Mouse (Mus musculus) MEL (cell line): ENCODE measurements around the gene Prex1. TPM values are rescaled to one million over a fixed set of nuclear protein-coding genes. Genes with fewer than 3 reads are reported as not detected.

ENCODE experiments used
- DNase-seq: peaks from one replicate; pipeline ENCODE4 v3.0.0; 2011; ENCODE audit warnings: low read depth, low spot score
- H3K27ac ChIP-seq: 2 replicates; pipeline ENCODE4 v1.5.1; 2012; ENCODE audit warnings: low read depth, mild to moderate bottlenecking, control low read depth, low read length, moderate library complexity; ENCODE audit not compliant: control insufficient read depth
- H3K27me3 ChIP-seq, 2 experiments: fragments of 150-350 bp in 1 of 2; sonication (generic) in 1 of 2; 2 replicates each; pipeline ENCODE4 v1.6.1; 2012; ENCODE audit warnings: low read length in 2 of 2, mild to moderate bottlenecking in 2 of 2, improper control_type of control experiment in 1 of 2, moderate library complexity in 1 of 2; ENCODE audit not compliant: insufficient read depth in 2 of 2, control insufficient read depth in 1 of 2
- H3K36me3 ChIP-seq, 2 experiments: 2 replicates each; pipeline ENCODE4 v1.6.1; 2012 to 2014; ENCODE audit warnings: low read length in 2 of 2, improper control_type of control experiment in 1 of 2, inconsistent platforms in 1 of 2, mild to moderate bottlenecking in 1 of 2; ENCODE audit not compliant: insufficient read depth in 2 of 2, control insufficient read depth in 1 of 2
- H3K4me1 ChIP-seq, 2 experiments: fragments of 150-350 bp in 1 of 2; sonication (generic) in 1 of 2; 2 replicates each; pipeline ENCODE4 v1.6.1; 2012; ENCODE audit warnings: low read length in 2 of 2, improper control_type of control experiment in 1 of 2, mild to moderate bottlenecking in 1 of 2; ENCODE audit not compliant: insufficient read depth in 2 of 2, control insufficient read depth in 1 of 2
- H3K4me3 ChIP-seq, 2 experiments: fragments of 150-350 bp in 1 of 2; sonication (generic) in 1 of 2; 2 replicates each; pipeline ENCODE4 v1.5.1; 2012; ENCODE audit warnings: low read depth in 2 of 2, low read length in 2 of 2, mild to moderate bottlenecking in 2 of 2, moderate library complexity in 2 of 2, control low read depth in 1 of 2, improper control_type of control experiment in 1 of 2; ENCODE audit not compliant: control insufficient read depth in 1 of 2, insufficient read depth in 1 of 2
- H3K79me2 ChIP-seq: 2 replicates; pipeline ENCODE4 v1.6.1; 2012; ENCODE audit warnings: mild to moderate bottlenecking, low read length, moderate library complexity; ENCODE audit not compliant: control insufficient read depth, poor library complexity, insufficient read depth
- H3K9ac ChIP-seq: 2 replicates; pipeline ENCODE4 v1.6.1; 2012; ENCODE audit warnings: low read depth, mild to moderate bottlenecking, control low read depth, low read length, moderate library complexity; ENCODE audit not compliant: control insufficient read depth, poor library complexity, severe bottlenecking
- H3K9me3 ChIP-seq: fragments of 150-350 bp; sonication (generic); replicated peaks from 2 replicates; pipeline ENCODE4 v1.6.1; 2012; ENCODE audit warnings: mild to moderate bottlenecking, low read length, improper control_type of control experiment, moderate library complexity; ENCODE audit not compliant: insufficient read depth
- CHD1 ChIP-seq: IDR thresholded peaks from 2 replicates; pipeline ENCODE4 v1.6.1; 2012; ENCODE audit warnings: low read depth, mild to moderate bottlenecking, inconsistent platforms, low read length, improper control_type of control experiment
- CTCF ChIP-seq, 3 experiments: IDR thresholded peaks in 2 of 3; conservative IDR thresholded peaks in 1 of 3; 2 replicates each; pipeline ENCODE4 v1.5.1; 2011 to 2012; ENCODE audit warnings: low read length in 3 of 3, low read depth in 2 of 3, mild to moderate bottlenecking in 2 of 3, improper control_type of control experiment in 1 of 3, inconsistent platforms in 1 of 3, mixed read lengths in 1 of 3, moderate library complexity in 1 of 3; ENCODE audit not compliant: control insufficient read depth in 1 of 3, insufficient read depth in 1 of 3, poor library complexity in 1 of 3, severe bottlenecking in 1 of 3
- E2F4 ChIP-seq: IDR thresholded peaks from 2 replicates; pipeline ENCODE4 v1.6.1; 2011; ENCODE audit warnings: low read depth, low read length, improper control_type of control experiment, borderline replicate concordance
- ELF1 ChIP-seq: IDR thresholded peaks from 2 replicates; pipeline ENCODE4 v1.6.1; 2014; ENCODE audit warnings: low read depth, mild to moderate bottlenecking, inconsistent platforms, low read length, improper control_type of control experiment, moderate library complexity
- EP300 ChIP-seq, 2 experiments: IDR thresholded peaks; 2 replicates each; pipeline ENCODE4 v1.6.1; 2011; ENCODE audit warnings: improper control_type of control experiment in 2 of 2, low read length in 2 of 2, low read depth in 1 of 2, mild to moderate bottlenecking in 1 of 2
- ETS1 ChIP-seq: IDR thresholded peaks from 2 replicates; pipeline ENCODE4 v1.6.1; 2012; ENCODE audit warnings: low read depth, mild to moderate bottlenecking, inconsistent platforms, low read length, improper control_type of control experiment, moderate library complexity
- GABPA ChIP-seq: IDR thresholded peaks from 2 replicates; pipeline ENCODE4 v1.6.1; 2012; ENCODE audit warnings: low read depth, mild to moderate bottlenecking, inconsistent platforms, low read length, improper control_type of control experiment, moderate library complexity
- GATA1 ChIP-seq: IDR thresholded peaks from 2 replicates; pipeline ENCODE4 v1.6.1; 2011; ENCODE audit warnings: low read depth, low read length, improper control_type of control experiment
- HCFC1 ChIP-seq: IDR thresholded peaks from 2 replicates; pipeline ENCODE4 v1.6.1; 2012; ENCODE audit warnings: low read depth, mild to moderate bottlenecking, inconsistent platforms, low read length, improper control_type of control experiment, moderate library complexity
- JUND ChIP-seq: IDR thresholded peaks from 2 replicates; pipeline ENCODE4 v1.6.1; 2011; ENCODE audit warnings: low read depth, mild to moderate bottlenecking, improper control_type of control experiment, low read length
- MAFK ChIP-seq: IDR thresholded peaks from 2 replicates; pipeline ENCODE4 v1.6.1; 2011; ENCODE audit warnings: low read depth, mild to moderate bottlenecking, low read length, improper control_type of control experiment, borderline replicate concordance
- MAX ChIP-seq: IDR thresholded peaks from 2 replicates; pipeline ENCODE4 v1.6.1; 2011; ENCODE audit warnings: low read length, improper control_type of control experiment
- MEF2A ChIP-seq: IDR thresholded peaks from 2 replicates; pipeline ENCODE4 v1.6.1; 2014; ENCODE audit warnings: low read depth, mild to moderate bottlenecking, inconsistent platforms, low read length, improper control_type of control experiment; ENCODE audit not compliant: poor library complexity, insufficient replicate concordance, severe bottlenecking; ENCODE audit errors: extremely low read depth
- MXI1 ChIP-seq: IDR thresholded peaks from 2 replicates; pipeline ENCODE4 v1.6.1; 2011; ENCODE audit warnings: mild to moderate bottlenecking, low read depth, low read length, improper control_type of control experiment
- MYB ChIP-seq: IDR thresholded peaks from 2 replicates; pipeline ENCODE4 v1.6.1; 2011; ENCODE audit warnings: mild to moderate bottlenecking, low read depth, low read length, improper control_type of control experiment
- NRF1 ChIP-seq: IDR thresholded peaks from 2 replicates; pipeline ENCODE4 v1.6.1; 2014; ENCODE audit warnings: low read depth, mild to moderate bottlenecking, inconsistent platforms, low read length, improper control_type of control experiment, moderate library complexity; ENCODE audit not compliant: poor library complexity, insufficient read depth, severe bottlenecking
- POLR2A ChIP-seq, 2 experiments: IDR thresholded peaks; 2 replicates each; pipeline ENCODE4 v1.6.1; 2011 to 2012; ENCODE audit warnings: low read length in 2 of 2, mild to moderate bottlenecking in 2 of 2, control low read depth in 1 of 2, improper control_type of control experiment in 1 of 2, low read depth in 1 of 2, moderate library complexity in 1 of 2; ENCODE audit not compliant: control insufficient read depth in 1 of 2, insufficient read depth in 1 of 2, poor library complexity in 1 of 2
- POLR2AphosphoS2 ChIP-seq: IDR thresholded peaks from 2 replicates; pipeline ENCODE4 v1.6.1; 2011; ENCODE audit warnings: low read length, improper control_type of control experiment
- RAD21 ChIP-seq: IDR thresholded peaks from 2 replicates; pipeline ENCODE4 v1.6.1; 2011; ENCODE audit warnings: mild to moderate bottlenecking, low read depth, low read length, improper control_type of control experiment
- SIN3A ChIP-seq: IDR thresholded peaks from 2 replicates; pipeline ENCODE4 v1.6.1; 2012; ENCODE audit warnings: low read length, improper control_type of control experiment, inconsistent platforms
- SMC3 ChIP-seq: IDR thresholded peaks from 2 replicates; pipeline ENCODE4 v1.6.1; 2011; ENCODE audit warnings: low read depth, low read length, improper control_type of control experiment
- TAL1 ChIP-seq: IDR thresholded peaks from 2 replicates; pipeline ENCODE4 v1.6.1; 2012; ENCODE audit warnings: mild to moderate bottlenecking, inconsistent platforms, low read length, moderate library complexity, mixed read lengths
- TBP ChIP-seq: IDR thresholded peaks from 2 replicates; pipeline ENCODE4 v1.8.0; 2011; ENCODE audit warnings: low read depth, low read length, improper control_type of control experiment
- TCF12 ChIP-seq: IDR thresholded peaks from 2 replicates; pipeline ENCODE4 v1.6.1; 2014; ENCODE audit warnings: low read depth, mild to moderate bottlenecking, inconsistent platforms, low read length, improper control_type of control experiment, moderate library complexity
- UBTF ChIP-seq: IDR thresholded peaks from 2 replicates; pipeline ENCODE4 v1.6.1; 2012; ENCODE audit warnings: low read depth, mild to moderate bottlenecking, inconsistent platforms, low read length, improper control_type of control experiment, moderate library complexity, borderline replicate concordance; ENCODE audit not compliant: insufficient read depth
- USF1 ChIP-seq: IDR thresholded peaks from 2 replicates; pipeline ENCODE4 v1.6.1; 2014; ENCODE audit warnings: low read depth, mild to moderate bottlenecking, inconsistent platforms, low read length, improper control_type of control experiment, moderate library complexity
- USF2 ChIP-seq, 2 experiments: IDR thresholded peaks; 2 replicates each; pipeline ENCODE4 v1.6.1; 2011 to 2012; ENCODE audit warnings: improper control_type of control experiment in 2 of 2, low read length in 2 of 2, borderline replicate concordance in 1 of 2, inconsistent platforms in 1 of 2, low read depth in 1 of 2, mild to moderate bottlenecking in 1 of 2; ENCODE audit not compliant: insufficient read depth in 1 of 2
- ZC3H11A ChIP-seq: IDR thresholded peaks from 2 replicates; pipeline ENCODE4 v1.6.1; 2012; ENCODE audit warnings: low read depth, mild to moderate bottlenecking, inconsistent platforms, low read length, improper control_type of control experiment
- ZKSCAN1 ChIP-seq: IDR thresholded peaks from 2 replicates; pipeline ENCODE4 v1.6.1; 2012; ENCODE audit warnings: low read depth, mild to moderate bottlenecking, inconsistent platforms, low read length, improper control_type of control experiment, moderate library complexity
- ZMIZ1 ChIP-seq: IDR thresholded peaks from 2 replicates; pipeline ENCODE4 v1.6.1; 2012; ENCODE audit warnings: low read depth, mild to moderate bottlenecking, inconsistent platforms, low read length, improper control_type of control experiment, moderate library complexity
- ZNF384 ChIP-seq: IDR thresholded peaks from 2 replicates; pipeline ENCODE4 v1.6.1; 2012; ENCODE audit warnings: low read depth, mild to moderate bottlenecking, inconsistent platforms, low read length, improper control_type of control experiment
- polyA plus RNA-seq, 2 experiments: library from polyadenylated mRNA; stranded (reverse) in 1 of 2; unstranded in 1 of 2; fragments of >175 nt in 1 of 2; fragments of >200 nt in 1 of 2; gene quantifications; 2 replicates each; pipeline versions ENCODE4 v1.2.1 to v1.2.4; 2012; ENCODE audit warnings: low replicate concordance in 2 of 2, low read depth in 1 of 2; ENCODE audit not compliant: insufficient read length in 2 of 2, insufficient read depth in 1 of 2, missing spikeins in 1 of 2
- total RNA-seq: library from RNA; depleted of rRNA; stranded (reverse); fragments of 300-350 nt; gene quantifications from 2 replicates; pipeline ENCODE4 v1.2.3, GENCODE M21; 2012

The Prex1 gene
- total and polyA plus RNA-seq, 3 experiments = 8.0 to 33.1 (median 15.8) TPM

GRCm38 (mm10) chr2:166569182-166569581, 144.4 kb downstream of the Prex1 start:
- no peaks in the 10 kb centered on the region for H3K9me3 ChIP-seq
- no peak for DNase-seq
- H3K79me2 ChIP-seq = no peaks in the 10 kb centered on the region
- H3K36me3 ChIP-seq = no peaks in the 10 kb centered on the region
- H3K4me1 ChIP-seq = no peaks in the 10 kb centered on the region
- TF ChIP-seq EP300 (IDR thresholded peaks at IDR 0.05; ENCODE audit: low read depth in 1 of 2, low read length in 2 of 2) (no peak), MAX (no peak), SIN3A (no peak), POLR2AphosphoS2 (no peak), CTCF (IDR thresholded peaks at IDR 0.05 in 2 of 3, conservative IDR thresholded peaks at IDR 0.05 in 1 of 3; ENCODE audit: control insufficient read depth in 1 of 3, insufficient read depth in 1 of 3, low read depth in 2 of 3, low read length in 3 of 3, poor library complexity in 1 of 3, severe bottlenecking in 1 of 3) (no peak), JUND (no peak), GATA1 (no peak), MYB (no peak), ZMIZ1 (no peak), SMC3 (no peak), ZNF384 (no peak), CHD1 (no peak), ELF1 (no peak), MAFK (no peak)
- TF ChIP-seq, all 39 proteins: peak for 0
- Histone ChIP-seq H3K4me3 (no peak overlapping the region), H3K27me3 (no peaks in the 10 kb centered on the region), H3K9ac (no peak overlapping the region), H3K27ac (no peak overlapping the region)

GRCm38 (mm10) chr2:166565503-166565902, 148.1 kb downstream of the Prex1 start:
- H3K4me3 ChIP-seq = no peak overlapping the region
- no peaks in the 10 kb centered on the region for H3K27me3 ChIP-seq
- no peak overlapping the region for H3K27ac ChIP-seq
- H3K9me3 ChIP-seq = no peaks in the 10 kb centered on the region
- H3K4me1 ChIP-seq = no peaks in the 10 kb centered on the region
- H3K36me3 ChIP-seq = no peaks in the 10 kb centered on the region
- peak; percentile 54 for DNase-seq
- H3K79me2 ChIP-seq = no peaks in the 10 kb centered on the region
- no peak overlapping the region for H3K9ac ChIP-seq
- TF ChIP-seq NRF1 (no peak), TAL1 (no peak), POLR2A (IDR thresholded peaks at IDR 0.05; ENCODE audit: control insufficient read depth in 1 of 2, insufficient read depth in 1 of 2, low read depth in 1 of 2, low read length in 2 of 2, poor library complexity in 1 of 2) (no peak), TCF12 (no peak), TBP (no peak), POLR2AphosphoS2 (no peak), ZC3H11A (peak; percentile 25; the same call in 1 of the 2 replicates), SMC3 (peak; percentile 39), E2F4 (no peak), MAX (no peak), UBTF (no peak), GATA1 (no peak), ETS1 (no peak), ZKSCAN1 (no peak), RAD21 (peak; percentile 18), JUND (no peak), USF1 (no peak), ZNF384 (no peak), ZMIZ1 (no peak), GABPA (no peak), HCFC1 (no peak), USF2 (IDR thresholded peaks at IDR 0.05; ENCODE audit: borderline replicate concordance in 1 of 2, insufficient read depth in 1 of 2, low read depth in 1 of 2, low read length in 2 of 2) (no peak), MEF2A (no peak), ELF1 (no peak), CHD1 (no peak), MXI1 (no peak)
